Mouse (Mus musculus): Measurements from ENCODE around the gene Tmem41b. TPM values are rescaled to one million over a fixed set of nuclear protein-coding genes. Genes with fewer than 3 reads are reported as not detected.

Tmem41b gene
- polyA plus RNA-seq, 1 experiment: 77.0 TPM

GRCm38 (mm10) chr7:109961570-109961969 lies 25.2 kb downstream of the Tmem41b start:
- TF ChIP-seq POLR2A (IDR thresholded peaks at IDR 0.05; ENCODE audit: low read depth, low read length) (no peak), CTCF (IDR thresholded peaks at IDR 0.05; ENCODE audit: borderline replicate concordance, insufficient read depth, low read length) (no peak)
- Histone ChIP-seq H3K4me1 (ENCODE audit: control insufficient read depth, insufficient read depth, low read length) (peaks cover 6% of the 10 kb centered on the region; the same call in 1 of the 2 replicates), H3K27ac (ENCODE audit: insufficient read depth, low read length) (no peak overlapping the region), H3K4me3 (ENCODE audit: insufficient read depth, low read length) (no peak overlapping the region)

GRCm38 (mm10) chr7:109960613-109961154 lies 26.0 kb downstream of the Tmem41b start:
- H3K27ac ChIP-seq (ENCODE audit: insufficient read depth, low read length): no peak overlapping the region
- TF ChIP-seq POLR2A (IDR thresholded peaks at IDR 0.05; ENCODE audit: low read depth, low read length) (no peak; the same call in 1 of the 2 replicates), CTCF (IDR thresholded peaks at IDR 0.05; ENCODE audit: borderline replicate concordance, insufficient read depth, low read length) (no peak)
- peak overlapping the region; percentile 45 for H3K4me3 ChIP-seq (ENCODE audit: insufficient read depth, low read length)
- peaks cover 6% of the 10 kb centered on the region; the same call in 1 of the 2 replicates for H3K4me1 ChIP-seq (ENCODE audit: control insufficient read depth, insufficient read depth, low read length)

- Histone ChIP-seq H3K4me1 (ENCODE audit: control insufficient read depth, insufficient read depth, low read length) (peaks cover 7% of the 10 kb centered on the region; the same call in 1 of the 2 replicates), H3K27ac (ENCODE audit: insufficient read depth, low read length) (peak within 1 kb of the TSS; percentile 12), H3K4me3 (ENCODE audit: insufficient read depth, low read length) (peak within 1 kb of the TSS; percentile 95)
- TF ChIP-seq CTCF (IDR thresholded peaks at IDR 0.05; ENCODE audit: borderline replicate concordance, insufficient read depth, low read length) (no peak), POLR2A (IDR thresholded peaks at IDR 0.05; ENCODE audit: low read depth, low read length) (peak; percentile 93; the same call in 1 of the 2 replicates)
Measured at GRCm38 (mm10) chr7:109959716-109960612, 26.8 kb downstream of the Tmem41b start, which contains the start of gene Dennd5a. Gene Dennd5a (minus strand): TSS chr7:109960470.

GRCm38 (mm10) chr7:109958843-109959715 lies 27.6 kb downstream of the Tmem41b start:
- peak overlapping the region; percentile 95 for H3K4me3 ChIP-seq (ENCODE audit: insufficient read depth, low read length)
- peak overlapping the region; percentile 12 for H3K27ac ChIP-seq (ENCODE audit: insufficient read depth, low read length)
- TF ChIP-seq CTCF (IDR thresholded peaks at IDR 0.05; ENCODE audit: borderline replicate concordance, insufficient read depth, low read length) (no peak), POLR2A (IDR thresholded peaks at IDR 0.05; ENCODE audit: low read depth, low read length) (no peak)
- peaks cover 9% of the 10 kb centered on the region; the same call in 1 of the 2 replicates for H3K4me1 ChIP-seq (ENCODE audit: control insufficient read depth, insufficient read depth, low read length)

DNA sequence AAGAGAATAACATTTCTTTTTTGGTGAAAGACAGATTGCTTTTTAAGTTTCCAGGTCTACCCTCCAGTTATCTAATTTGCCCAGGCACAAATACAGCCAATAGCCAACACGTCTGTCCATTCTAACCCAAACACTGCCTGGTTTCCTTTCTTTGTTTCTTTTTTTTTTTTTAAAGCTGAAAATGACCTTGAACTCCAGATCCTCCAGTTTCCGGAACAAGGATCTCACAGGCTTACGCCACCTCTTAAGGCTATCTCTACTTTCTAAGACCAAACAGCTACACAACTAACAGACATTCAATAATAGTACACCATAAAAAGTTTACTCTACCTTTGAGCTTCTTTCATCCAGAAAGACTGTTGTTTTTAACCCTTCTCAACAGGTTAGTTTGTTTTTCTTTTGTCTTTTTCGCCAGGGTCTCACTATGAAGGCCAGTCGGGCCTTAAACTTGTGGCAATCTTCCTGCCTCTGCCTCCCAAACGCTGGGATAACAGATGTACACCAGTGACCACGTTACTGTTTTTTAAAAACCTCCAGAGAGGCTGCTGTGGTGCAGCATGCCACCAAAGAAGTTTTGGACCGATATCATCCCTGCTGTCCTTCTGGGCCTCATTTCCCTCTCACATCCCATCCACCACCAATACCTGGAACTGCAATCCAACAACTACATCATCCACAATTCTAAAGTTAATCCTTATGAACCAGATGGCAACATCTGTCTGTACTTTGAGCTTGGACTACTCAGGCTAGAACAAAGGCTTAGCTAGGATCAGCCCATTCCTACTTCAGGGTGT lies 28.5 kb downstream of the Tmem41b start:
- no peak overlapping the region for H3K27ac ChIP-seq (ENCODE audit: insufficient read depth, low read length)
- peaks cover 9% of the 10 kb centered on the region; the same call in 1 of the 2 replicates for H3K4me1 ChIP-seq (ENCODE audit: control insufficient read depth, insufficient read depth, low read length)

GRCm38 (mm10) chr7:109954622-109955401 lies 31.9 kb downstream of the Tmem41b start:
- Histone ChIP-seq H3K4me3 (ENCODE audit: insufficient read depth, low read length) (no peak overlapping the region), H3K27ac (ENCODE audit: insufficient read depth, low read length) (no peak overlapping the region), H3K4me1 (ENCODE audit: control insufficient read depth, insufficient read depth, low read length) (peaks cover 9% of the 10 kb centered on the region; the same call in 1 of the 2 replicates)
- TF ChIP-seq POLR2A (IDR thresholded peaks at IDR 0.05; ENCODE audit: low read depth, low read length) (no peak), CTCF (IDR thresholded peaks at IDR 0.05; ENCODE audit: borderline replicate concordance, insufficient read depth, low read length) (no peak)

More for the DNA sequence above, 28.5 kb downstream of the Tmem41b start:
- H3K4me3 ChIP-seq (ENCODE audit: insufficient read depth, low read length): peak overlapping the region; percentile 95
- TF ChIP-seq CTCF (IDR thresholded peaks at IDR 0.05; ENCODE audit: borderline replicate concordance, insufficient read depth, low read length) (no peak), POLR2A (IDR thresholded peaks at IDR 0.05; ENCODE audit: low read depth, low read length) (no peak)

DNA sequence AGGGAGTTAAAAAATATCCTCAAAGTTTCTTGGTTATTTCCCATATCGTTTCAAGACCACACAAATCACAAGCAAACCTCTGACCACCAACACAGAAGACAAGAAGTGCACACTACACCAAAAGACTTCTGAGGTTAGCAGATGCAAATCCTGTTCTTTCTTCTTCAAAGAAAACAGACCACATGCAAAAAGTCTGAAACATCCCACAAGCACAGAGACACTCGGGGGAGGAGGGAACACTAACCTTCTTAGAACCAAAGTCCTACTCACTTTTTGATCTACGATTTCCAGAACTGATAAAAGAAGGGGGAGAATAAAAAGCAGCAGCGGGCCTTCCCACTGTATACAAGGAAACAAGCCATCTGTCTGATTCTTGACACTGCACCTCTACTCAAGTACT lies 35.4 kb downstream of the Tmem41b start:
- H3K4me3 ChIP-seq (ENCODE audit: insufficient read depth, low read length): no peak overlapping the region
- TF ChIP-seq CTCF (IDR thresholded peaks at IDR 0.05; ENCODE audit: borderline replicate concordance, insufficient read depth, low read length) (no peak), POLR2A (IDR thresholded peaks at IDR 0.05; ENCODE audit: low read depth, low read length) (no peak)
- H3K4me1 ChIP-seq (ENCODE audit: control insufficient read depth, insufficient read depth, low read length): peaks cover 6% of the 10 kb centered on the region; the same call in 1 of the 2 replicates
- no peak overlapping the region for H3K27ac ChIP-seq (ENCODE audit: insufficient read depth, low read length)

DNA sequence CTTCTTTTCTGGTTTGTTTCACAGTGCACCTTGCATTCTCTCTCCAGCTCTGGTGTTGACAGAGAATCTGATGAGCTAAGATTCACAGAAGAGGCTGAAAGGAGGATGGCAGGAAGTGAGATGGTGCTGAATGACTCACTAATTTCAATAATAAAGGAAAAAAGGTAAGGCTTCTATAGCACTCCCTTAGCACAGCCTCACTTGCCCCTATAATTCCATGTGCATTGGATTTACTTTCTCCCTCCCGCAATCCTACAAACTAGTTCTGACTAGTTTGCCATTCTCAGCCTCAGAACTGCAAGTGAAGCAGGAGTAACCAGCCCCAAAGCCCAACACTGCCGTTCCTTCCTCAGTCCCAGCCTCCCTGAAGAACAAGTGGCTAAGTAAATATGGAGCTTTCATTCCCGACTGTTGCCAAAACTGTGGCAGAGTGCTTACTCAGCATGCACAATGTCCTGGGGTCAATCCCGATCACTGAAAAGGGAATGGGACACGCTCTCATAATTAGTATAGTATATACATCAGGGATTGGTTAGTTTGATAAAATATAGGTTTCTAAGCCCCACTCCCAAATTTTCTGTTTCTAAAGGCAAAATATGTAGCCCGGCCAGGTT lies 42.2 kb downstream of the Tmem41b start:
- Histone ChIP-seq H3K27ac (ENCODE audit: insufficient read depth, low read length) (0 out of 2 replicates have a peak overlapping the region, but pooled peaks have one; percentile 14), H3K4me3 (ENCODE audit: insufficient read depth, low read length) (no peak overlapping the region), H3K4me1 (ENCODE audit: control insufficient read depth, insufficient read depth, low read length) (peaks cover 25% of the 10 kb centered on the region)
- TF ChIP-seq POLR2A (IDR thresholded peaks at IDR 0.05; ENCODE audit: low read depth, low read length): no peak
- no peak for TF ChIP-seq CTCF (IDR thresholded peaks at IDR 0.05; ENCODE audit: borderline replicate concordance, insufficient read depth, low read length)

Measured in embryonic fibroblast, embryonic 13.5 days (primary cell).